Mouse (Mus musculus) gastrocnemius, adult 8-10 months (tissue): ENCODE measurements around the gene Eif4ebp2. TPM values are rescaled to one million over a fixed set of nuclear protein-coding genes. Genes with fewer than 3 reads are reported as not detected.
A peak's percentile ranks its signal among the peaks of the same experiment; 100 is the strongest.

Experiments used
- DNase-seq, 2 experiments: peaks; one replicate each; pipeline ENCODE4 v3.0.0; 2022; ENCODE audit warnings: low spot score in 2 of 2
- total RNA-seq, 4 experiments: library from RNA; stranded (reverse); gene quantifications; 2 replicates each; pipeline ENCODE4 v1.2.4; 2022

The Eif4ebp2 gene
- total RNA-seq, 4 experiments from 2014 or later: 154 to 242 (median 183) TPM

DNA sequence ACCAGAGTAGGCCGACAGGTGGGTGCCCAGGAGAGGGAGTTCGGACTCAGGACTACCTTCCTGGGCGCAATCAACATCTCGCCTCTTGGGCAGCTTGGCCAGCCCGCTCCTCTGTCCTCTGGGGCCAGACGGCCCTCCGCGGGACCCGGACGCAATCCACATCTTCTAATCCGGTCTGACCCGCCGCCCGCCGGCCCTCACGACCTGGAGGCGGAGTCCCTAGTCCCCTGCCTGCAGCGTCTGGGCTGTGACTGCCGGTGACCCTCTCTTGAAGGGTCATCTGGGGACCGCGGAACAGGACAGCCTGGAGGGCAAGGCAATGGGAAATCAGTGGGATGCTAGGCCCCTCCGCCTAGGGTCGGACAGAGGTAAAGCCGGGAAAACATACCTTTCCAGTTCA lies 33.3 kb downstream of the Eif4ebp2 start:
- DNase-seq: no peak

DNA sequence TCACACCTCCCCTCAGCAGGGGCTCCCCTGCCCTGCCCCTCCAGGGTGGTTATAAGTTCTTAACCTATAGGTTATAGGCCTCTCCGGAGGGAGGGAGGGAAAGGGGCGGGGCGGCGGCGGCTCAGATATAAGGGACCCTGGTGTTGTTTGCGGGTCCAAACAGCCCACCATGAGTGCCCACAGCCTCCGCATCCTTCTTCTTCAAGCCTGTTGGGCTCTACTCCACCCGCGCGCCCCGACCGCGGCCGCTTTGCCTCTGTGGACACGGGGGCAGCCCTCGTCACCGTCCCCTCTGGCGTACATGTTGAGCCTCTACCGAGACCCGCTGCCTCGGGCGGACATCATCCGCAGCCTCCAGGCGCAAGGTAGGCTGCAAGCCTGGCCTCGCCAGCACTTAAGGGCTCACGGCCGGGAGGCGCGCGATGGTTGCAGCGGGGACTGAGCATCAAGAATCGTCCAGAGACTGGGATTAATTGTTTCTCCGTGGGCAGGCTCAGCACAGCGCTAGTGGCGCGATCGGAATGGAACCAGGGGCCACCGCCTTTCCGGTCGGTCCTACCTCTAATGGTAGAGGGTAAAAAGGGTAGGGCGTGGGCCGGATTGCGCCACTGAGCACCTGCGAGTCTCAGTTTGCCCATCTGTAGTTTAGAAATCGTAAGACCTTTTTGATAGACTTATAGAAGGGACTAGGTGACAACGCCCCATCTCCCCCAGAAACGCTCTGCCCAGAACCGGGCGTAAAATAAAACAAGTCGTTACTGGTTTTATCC lies 34.1 kb downstream of the Eif4ebp2 start:
- DNase-seq: no peak

DNA sequence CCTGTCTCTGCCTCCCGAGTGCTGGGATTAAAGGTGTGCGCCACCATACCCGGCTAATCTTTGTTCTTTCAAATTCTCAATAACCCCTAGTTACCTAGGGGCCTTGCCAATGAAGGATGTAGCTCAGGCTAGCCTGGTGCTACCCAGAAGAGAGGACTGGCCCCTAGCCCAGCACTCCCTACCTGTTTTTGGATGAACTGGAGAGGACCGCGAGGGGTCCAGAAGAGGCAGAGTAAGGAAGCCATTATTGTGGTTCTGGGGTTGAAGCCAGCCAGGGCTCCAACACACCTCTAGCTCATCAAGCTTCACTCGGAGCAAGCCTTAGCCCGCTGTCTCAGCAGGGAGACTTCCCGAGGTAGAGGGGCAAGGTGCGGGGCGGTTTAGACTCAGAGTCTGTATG lies 34.8 kb downstream of the Eif4ebp2 start, which contains the start of gene Nodal:
Gene Nodal, plus strand, starts transcription at position 301 of the 400 bp plus-strand sequence.
- no peak for DNase-seq

DNA sequence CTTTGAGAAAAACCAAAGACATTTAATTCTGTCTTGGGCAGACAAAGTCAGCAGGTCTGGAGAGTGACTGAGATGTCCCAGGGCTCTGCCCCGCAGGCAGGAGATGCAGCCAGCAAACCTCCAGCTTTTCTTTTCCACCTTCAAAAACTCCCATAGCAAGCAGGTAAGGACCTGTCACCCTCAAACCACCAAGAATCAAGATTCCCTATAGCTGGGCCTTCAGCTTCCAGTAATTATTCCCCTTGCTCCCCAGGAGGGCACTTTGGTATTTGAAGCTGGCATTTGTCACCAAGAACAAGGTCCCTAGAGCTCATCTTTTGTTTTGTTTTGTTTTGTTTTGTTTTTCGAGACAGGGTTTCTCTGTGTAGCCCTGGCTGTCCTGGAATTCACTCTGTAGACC lies 35.4 kb downstream of the Eif4ebp2 start:
- DNase-seq: no peak

DNA sequence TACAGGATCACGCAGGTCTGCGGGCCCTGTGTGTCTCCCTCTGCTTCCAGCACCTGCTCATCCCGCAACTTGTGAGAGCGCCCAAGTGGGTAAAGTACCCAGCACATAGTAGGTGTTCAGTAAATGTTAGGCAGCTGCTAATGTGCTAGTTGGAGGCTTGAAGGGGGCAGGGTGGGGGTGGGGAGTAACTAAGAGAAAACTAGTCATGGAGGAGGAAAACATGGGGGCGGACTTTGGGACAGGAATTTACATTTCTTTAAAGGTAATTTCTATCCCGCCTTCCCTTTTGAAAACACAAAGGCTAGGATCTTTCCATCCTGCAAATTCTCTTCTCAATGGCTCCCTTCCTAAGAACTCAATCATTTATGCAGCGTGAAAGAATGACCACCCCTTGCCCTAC lies 35.9 kb downstream of the Eif4ebp2 start:
- no peak for DNase-seq

DNA sequence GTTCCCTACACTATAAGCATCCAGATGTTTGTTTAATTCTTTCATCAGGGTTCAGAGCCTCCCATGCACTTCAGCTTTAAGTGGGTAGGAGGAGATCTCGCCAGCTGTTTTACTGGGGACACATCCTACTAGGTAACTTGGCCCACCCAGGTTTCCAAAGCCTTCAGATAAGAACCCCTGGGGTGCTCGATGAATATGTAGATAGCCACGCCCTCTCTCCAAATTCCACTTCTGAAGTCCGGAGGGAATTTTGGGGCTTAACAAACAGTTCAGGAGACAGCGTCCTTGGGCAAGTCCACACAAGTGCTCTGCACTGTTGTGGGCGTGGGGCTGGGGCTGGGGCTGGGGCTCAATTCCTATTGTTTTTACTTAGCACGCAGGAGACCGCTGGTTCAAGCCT lies 36.6 kb downstream of the Eif4ebp2 start:
- DNase-seq: no peak

DNA sequence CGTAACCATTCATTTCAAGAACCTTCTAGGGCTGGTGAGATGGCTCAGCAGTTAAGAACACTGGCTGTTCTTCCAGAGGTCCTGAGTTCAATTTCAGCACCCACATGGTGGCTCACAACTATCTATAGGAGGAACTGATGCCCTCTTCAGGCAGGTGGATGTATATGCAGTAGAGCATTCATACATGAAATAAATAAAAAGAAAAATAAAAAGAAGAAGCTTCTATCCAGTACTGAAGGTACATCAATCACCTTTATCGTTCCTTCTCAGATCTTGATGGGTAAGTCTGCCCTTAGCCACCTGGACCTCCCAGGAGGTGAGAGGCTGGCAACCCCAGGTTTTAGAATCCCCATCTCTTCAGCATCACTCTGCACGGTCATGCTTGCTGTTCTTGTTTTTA lies 37.2 kb downstream of the Eif4ebp2 start:
- DNase-seq: no peak

DNA sequence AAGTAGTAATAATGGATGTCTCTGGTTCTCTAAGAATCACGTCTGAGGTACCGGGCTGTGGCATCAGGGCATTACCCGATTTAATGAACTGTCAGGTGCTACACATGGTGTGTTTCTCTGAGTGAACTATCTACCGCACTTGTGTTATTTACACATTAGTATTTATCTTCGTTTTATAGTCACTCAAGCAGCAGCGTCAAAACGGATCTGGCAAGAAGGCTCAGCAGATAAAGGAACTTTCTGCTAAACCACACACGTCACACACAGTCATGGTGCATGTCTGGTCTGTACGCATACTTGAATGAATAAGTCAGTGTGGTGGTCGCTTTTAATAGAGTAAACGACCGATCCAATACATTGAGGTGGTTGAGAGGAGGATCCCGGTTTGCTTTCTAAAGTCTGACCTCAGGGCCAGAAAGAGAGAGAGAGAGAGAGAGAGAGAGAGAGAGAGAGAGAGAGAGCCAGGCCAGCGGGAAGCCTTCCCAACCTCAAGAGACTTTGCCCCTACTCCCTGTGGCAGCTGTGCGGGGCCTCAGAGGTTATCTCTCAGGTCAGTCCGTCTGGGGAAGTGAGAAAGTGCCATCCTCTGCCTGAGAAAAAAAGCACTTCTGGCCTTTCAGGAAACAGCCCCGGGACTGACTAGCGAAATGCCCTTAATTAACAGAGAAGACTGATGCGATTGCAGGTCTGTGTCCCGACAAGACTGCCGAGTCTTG lies 39.4 kb downstream of the Eif4ebp2 start:
- no peak for DNase-seq

DNA sequence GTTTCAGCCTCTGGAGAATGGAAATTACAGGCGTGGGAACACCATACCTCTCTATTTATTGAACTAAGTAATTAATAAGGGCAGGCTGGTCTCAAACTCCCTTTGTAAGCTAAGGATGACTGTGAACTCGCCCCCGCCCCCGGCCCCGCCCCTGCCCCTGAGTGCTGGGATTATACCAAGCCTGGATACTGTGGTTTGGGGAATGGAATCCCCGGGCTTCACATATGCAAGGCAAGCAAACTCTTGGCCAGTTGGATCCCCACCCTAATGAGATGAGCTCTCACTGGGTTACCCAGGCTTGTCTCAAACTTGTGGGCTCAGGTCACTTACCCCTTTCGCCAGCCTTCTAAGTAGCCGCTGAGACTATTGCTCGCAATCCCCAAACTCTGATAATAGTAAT lies 42.3 kb downstream of the Eif4ebp2 start:
- no peak for DNase-seq

DNA sequence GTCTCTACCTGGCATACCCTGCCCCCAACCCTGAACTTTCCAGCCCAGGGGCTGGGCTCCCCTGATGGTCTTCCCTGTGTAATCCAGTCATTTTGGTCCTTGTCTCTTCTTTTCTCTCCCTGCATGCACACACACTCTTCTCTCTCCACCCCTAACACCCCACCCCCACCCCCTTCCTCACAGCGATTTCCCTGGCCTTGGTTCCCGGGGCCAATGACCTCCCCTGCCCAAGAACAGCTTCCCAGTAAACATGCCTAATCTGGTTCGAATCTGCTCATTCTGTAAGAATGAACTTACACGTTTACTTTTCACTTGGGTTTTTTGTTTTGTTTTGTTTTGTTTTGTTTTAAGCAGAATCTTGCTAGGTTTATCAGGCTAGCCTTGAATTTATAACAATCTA lies 42.7 kb downstream of the Eif4ebp2 start:
- no peak for DNase-seq

DNA sequence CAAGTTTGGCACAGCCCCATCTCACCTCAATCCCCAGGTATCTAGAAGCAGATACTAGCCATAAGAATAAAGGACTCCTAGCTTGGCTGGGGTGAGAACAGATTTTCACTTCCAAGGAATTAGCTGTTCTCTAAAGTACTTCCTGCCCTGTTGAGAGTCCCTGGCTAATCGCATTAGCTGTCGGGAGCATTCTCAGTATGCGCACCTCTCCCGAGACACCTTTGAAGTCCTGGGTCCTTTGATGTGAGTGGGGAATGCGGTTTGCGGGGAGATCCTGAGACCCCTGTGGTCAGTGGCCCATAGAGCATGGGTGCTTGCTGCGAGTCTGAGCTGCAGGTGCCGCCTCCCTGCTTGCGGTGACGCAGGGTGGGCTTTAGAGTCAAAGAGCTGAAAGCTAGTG lies 46.5 kb downstream of the Eif4ebp2 start:
- DNase-seq: no peak

DNA sequence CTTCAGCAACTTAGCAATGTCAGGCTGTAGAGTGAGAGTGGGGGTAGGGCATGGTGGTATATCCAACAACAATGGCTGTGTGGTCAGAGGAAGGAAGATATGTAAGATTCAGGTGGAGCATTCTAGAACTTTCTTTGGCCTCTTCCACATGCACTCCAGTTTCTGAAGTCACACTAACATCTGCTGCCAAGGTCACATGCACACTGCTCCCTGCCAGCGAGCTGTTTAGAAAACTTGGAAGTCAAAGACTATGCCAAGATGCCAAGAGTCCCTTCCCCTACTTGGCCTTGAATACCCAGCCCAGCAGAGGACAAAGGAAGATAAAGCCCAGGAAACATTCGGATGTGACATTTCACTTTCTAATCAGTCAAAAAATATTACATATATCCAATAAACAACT lies 49.5 kb downstream of the Eif4ebp2 start:
- DNase-seq: no peak

DNA sequence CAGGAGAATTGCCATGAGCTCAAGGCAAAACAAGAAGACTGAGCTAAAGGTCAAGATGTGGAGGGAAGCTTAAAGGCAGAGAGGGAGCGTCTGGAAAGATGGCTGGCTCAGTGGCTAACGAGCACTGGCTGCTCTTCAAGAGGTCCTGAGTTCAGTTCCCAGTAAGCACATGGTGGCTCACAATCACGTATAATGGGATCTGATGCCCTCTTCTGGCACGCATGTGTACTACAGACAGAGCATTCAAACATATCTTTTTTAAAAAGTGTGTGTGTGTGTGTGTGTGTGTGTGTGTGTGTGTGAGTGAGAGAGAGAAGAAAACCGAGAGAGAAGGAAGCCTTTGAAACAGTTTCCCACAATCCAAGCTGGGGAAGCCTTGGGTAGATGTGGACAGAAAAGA lies 50.0 kb downstream of the Eif4ebp2 start:
- DNase-seq: no peak

DNA sequence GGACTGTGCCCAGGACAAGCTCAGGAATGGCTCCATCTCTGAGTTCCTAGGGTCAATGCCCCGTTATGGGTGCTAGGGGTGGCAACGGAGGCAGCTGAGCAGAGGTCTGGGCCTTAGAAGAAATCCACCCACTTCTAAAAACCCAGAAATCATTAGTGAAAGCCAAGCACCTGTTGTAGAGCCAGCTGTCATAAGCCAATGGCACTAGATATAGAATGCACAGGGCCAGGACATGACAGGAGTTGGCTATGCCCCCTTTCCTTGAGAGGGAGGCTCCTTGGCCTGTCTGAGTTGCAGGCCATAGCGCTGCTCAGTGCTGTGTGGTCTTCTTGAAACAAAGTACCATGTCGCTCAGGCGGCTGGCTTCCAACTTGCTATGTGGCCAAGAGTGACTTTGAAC lies 52.1 kb downstream of the Eif4ebp2 start:
- DNase-seq: no peak

DNA sequence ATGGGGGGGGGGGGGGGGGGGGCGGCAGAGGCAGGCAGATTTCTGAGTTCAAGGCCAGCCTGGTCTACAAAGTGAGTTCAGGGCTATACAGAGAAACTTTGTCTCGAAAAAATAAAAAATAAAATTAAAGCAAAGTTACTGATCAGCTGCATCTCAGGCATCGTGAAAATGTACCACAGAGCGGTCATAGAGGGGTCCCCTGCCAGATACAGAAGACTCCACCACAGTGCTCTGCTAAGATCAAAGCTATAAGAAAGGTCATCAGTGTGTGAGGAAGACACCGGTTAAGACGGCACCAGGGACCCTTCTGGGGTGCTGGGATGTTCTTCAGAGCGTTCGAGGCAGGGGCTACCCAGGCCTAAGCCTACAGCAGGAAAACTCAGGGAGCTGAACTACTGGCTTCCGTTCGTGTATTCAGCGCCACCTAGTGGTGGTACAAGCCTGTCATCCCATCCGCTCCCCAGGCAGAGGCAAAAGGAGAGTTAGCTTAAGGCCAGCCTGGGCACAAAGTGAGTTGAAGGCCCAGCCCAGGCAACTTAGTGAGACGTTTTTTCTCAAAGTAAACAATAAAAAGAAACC lies 53.2 kb downstream of the Eif4ebp2 start:
- peak; percentile 44 to 59 for DNase-seq

DNA sequence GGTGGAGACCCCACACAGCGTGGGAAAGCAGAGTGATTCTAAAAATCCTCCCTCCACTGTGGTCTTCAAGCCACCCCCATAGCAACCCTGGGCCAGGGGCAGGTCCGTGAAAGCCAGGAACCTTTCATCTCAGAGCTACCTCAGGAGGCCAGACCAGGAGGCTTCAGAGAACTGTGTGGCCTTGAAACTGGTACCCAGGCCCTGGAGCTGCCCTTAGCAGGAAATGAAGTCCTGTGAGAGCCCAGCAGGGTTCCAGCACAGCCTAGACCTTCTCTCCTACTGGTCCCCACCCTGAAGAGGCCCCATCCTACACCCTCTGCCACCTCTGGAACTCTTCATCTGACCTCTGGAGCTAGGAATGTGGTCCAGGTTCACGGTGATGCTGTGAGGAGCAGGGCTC lies 54.3 kb downstream of the Eif4ebp2 start:
- no peak for DNase-seq

DNA sequence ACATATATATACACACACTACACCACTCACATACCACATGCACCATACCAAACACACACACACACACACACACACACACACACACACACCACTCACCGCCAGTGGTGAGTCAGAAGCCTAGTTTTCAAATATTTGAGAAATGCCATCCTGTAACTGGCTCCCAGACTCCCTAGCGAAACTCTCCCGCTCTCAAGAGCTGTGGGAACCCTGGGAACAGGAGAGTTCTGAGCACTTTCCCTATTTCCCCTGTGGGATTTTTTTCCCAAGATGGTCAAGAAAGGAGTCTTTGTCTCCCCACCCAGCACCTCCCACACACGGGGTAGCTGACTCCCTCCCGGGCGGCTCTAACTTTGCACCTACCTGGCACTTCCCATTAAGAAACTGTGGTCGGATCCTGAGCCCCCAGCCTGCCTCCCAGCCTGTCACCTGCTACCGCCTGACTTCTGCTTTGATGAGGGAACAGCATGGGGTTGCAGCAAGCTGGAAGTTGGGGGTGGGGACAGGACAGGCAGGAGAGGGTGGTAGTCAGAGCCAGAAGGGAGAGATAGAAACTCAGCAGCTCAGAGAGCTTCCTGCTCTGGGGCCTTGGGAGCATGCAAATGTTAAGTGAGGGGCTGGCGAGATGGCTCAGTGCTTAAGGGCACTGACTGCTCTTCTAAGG lies 57.9 kb downstream of the Eif4ebp2 start:
- DNase-seq: no peak

DNA sequence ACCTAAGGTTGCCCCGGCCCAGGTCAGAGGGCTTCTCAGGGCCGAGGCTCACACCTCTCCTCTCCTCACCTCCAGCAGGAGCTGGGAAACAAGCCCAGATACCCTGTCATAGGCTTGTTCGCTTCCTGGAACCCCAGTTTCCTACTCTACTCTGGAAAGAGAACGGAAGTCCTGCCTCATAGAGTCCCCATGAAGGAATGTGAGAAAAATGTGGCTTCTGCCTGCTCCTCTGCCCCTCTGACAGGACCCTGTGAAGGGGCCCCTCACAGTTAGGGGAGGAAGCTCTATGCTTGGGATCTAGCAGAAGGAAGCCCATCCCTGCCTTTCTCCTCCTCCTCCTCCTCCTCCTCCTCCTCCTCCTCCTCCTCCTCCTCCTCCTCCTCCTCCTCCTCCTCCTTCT lies 59.9 kb downstream of the Eif4ebp2 start:
- no peak for DNase-seq

DNA sequence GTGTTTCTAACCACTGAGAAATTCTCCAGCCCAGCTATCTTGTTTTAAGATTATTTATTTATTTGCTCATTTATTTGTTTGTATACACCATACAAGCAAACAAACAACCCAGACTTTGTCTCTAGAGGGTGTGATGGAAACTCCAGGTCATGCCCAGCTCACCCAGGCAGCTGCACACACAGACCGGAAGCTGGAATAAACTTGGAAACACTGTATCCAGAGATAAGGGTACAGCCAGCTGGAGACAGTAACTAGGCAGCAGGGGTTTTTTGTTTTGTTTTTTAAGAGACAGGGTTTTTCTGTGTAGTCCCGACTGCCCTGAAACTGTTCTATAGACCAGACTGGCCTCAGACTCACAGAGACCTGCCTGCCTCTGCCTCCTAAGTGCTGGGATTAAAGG lies 62.3 kb downstream of the Eif4ebp2 start:
- no peak for DNase-seq

DNA sequence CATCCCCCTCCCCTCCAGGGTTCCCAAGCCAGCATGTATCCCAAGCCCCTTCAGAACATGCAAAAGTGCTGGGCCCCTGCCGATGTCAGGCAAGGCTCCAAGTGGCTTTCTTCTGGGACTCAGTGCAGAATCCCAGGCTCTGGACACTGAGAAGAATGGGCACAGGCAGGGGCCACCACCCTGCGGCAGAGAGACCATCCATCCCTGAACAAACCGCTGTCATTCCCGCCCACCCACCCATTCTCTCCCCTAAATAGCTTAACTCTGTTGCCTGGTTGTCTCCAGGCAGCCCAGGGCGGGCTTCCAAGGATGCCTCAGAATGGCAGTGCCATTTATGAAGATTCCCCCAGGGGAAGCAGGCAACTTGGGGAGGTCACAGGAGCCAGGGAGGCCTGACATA lies 63.4 kb downstream of the Eif4ebp2 start:
- no peak for DNase-seq

DNA sequence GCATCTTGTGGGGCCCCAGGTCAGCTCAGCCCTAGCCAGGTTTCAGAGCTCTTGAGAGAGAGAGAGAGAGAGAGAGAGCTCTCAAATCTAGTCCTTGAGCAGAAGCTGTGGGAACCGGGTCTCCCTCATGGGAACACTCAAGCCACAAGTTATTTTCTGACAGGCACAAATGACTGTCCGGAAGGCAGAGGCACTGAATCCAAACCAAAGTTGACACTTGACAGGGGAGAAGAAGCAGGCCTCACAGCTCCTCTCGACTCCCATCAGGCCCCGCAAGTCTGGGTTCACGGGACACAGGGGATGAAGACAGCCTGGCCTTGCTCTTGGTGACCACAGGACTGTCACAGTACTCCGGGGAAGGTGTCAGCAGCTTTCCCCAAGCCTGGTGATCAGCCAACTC lies 66.2 kb downstream of the Eif4ebp2 start:
- DNase-seq: no peak

DNA sequence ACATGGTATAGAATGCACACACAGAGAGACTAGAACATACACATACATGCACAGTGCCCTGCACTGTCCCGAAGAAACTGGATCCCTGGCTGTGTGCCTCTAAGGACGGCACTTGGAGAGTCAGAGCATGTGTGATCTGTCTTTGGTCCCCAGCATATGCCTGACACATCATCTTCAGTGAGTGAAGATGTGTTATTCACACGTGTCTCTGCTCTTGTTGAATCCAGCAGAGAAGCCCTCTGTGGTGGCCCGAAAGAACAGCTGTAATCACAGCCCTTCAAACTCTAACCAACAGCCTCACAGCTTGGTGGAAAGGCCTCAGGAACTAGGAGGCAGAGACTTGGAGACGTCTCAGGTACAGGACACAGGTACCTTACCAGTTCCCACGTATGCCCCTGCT lies 67.3 kb downstream of the Eif4ebp2 start:
- no peak for DNase-seq
